Mouse (Mus musculus): ENCODE results near the gene Ntn3.

Gene Ntn3

GRCm38 (mm10) chr17:24211631-24212440 lies 2.5 kb upstream of the Ntn3 start:
- DNase-seq (ENCODE audit: low spot score): peak; percentile 72

- DNase-seq (ENCODE audit: low spot score): no peak
Measured at GRCm38 (mm10) chr17:24210591-24210990, 1.3 kb upstream of the Ntn3 start.

- DNase-seq (ENCODE audit: low spot score): no peak
Measured at GRCm38 (mm10) chr17:24209916-24210240, 547 bp upstream of the Ntn3 start.

- peak; percentile 65 for DNase-seq (ENCODE audit: low spot score)
Measured at GRCm38 (mm10) chr17:24208641-24209042, 689 bp downstream of the Ntn3 start.

GRCm38 (mm10) chr17:24207768-24208640 lies 1.3 kb downstream of the Ntn3 start:
- no peak for DNase-seq (ENCODE audit: low spot score)

GRCm38 (mm10) chr17:24206451-24207351 lies 2.6 kb downstream of the Ntn3 start:
- peak; percentile 73 for DNase-seq (ENCODE audit: low spot score)

- peak; percentile 64 for DNase-seq (ENCODE audit: low spot score)
Measured at GRCm38 (mm10) chr17:24205908-24206361, 3.4 kb downstream of the Ntn3 start.

- DNase-seq (ENCODE audit: low spot score): peak; percentile 96
Measured at GRCm38 (mm10) chr17:24205284-24205888, 3.9 kb downstream of the Ntn3 start, which contains the start of gene Tbc1d24. Gene Tbc1d24, minus strand, starts transcription at chr17:24205562.

- no peak for DNase-seq (ENCODE audit: low spot score)
Measured at GRCm38 (mm10) chr17:24204846-24205245, 4.5 kb downstream of the Ntn3 start.

GRCm38 (mm10) chr17:24203611-24204534 lies 5.5 kb downstream of the Ntn3 start:
- DNase-seq (ENCODE audit: low spot score): no peak

GRCm38 (mm10) chr17:24203068-24203467 lies 6.3 kb downstream of the Ntn3 start:
- DNase-seq (ENCODE audit: low spot score): no peak

- DNase-seq (ENCODE audit: low spot score): no peak
Measured at GRCm38 (mm10) chr17:24201092-24201491, 8.2 kb downstream of the Ntn3 start.

- no peak for DNase-seq (ENCODE audit: low spot score)
Measured at GRCm38 (mm10) chr17:24199741-24200140, 9.6 kb downstream of the Ntn3 start.

GRCm38 (mm10) chr17:24199252-24199651 lies 10.1 kb downstream of the Ntn3 start:
- DNase-seq (ENCODE audit: low spot score): no peak

- DNase-seq (ENCODE audit: low spot score): no peak
Measured at GRCm38 (mm10) chr17:24197032-24197824, 12.1 kb downstream of the Ntn3 start.

GRCm38 (mm10) chr17:24195349-24195748 lies 14.0 kb downstream of the Ntn3 start:
- no peak for DNase-seq (ENCODE audit: low spot score)

GRCm38 (mm10) chr17:24193769-24194168 lies 15.6 kb downstream of the Ntn3 start:
- DNase-seq (ENCODE audit: low spot score): no peak

- no peak for DNase-seq (ENCODE audit: low spot score)
Measured at GRCm38 (mm10) chr17:24193268-24193667, 16.1 kb downstream of the Ntn3 start.

- no peak for DNase-seq (ENCODE audit: low spot score)
Measured at GRCm38 (mm10) chr17:24192848-24193247, 16.5 kb downstream of the Ntn3 start.

- no peak for DNase-seq (ENCODE audit: low spot score)
Measured at GRCm38 (mm10) chr17:24191481-24191880, 17.9 kb downstream of the Ntn3 start.

Measured in testis, postnatal 10 days (tissue).